Mouse (Mus musculus) spleen, adult 12 weeks (tissue): ENCODE data around the gene Snrpc.
"Not testable (repeated sequence)": the region's sequence is repeated elsewhere in the genome, so short reads cannot be mapped to it uniquely, and the experiment has no call there.

Experiments
- DNase-seq: peaks from one replicate; pipeline ENCODE4 v3.0.0; 2022; ENCODE audit warnings: low spot score

Snrpc gene

GRCm38 (mm10) chr17:27837850-27838249 is at the start of gene Snrpc:
Gene Snrpc, plus strand, starts transcription at chr17:27838150.
- not testable (repeated sequence) for DNase-seq

- DNase-seq: no peak
These were observed 49.3 kb upstream of the Snrpc start for GRCm38 (mm10) chr17:27788456-27789172.

- no peak for DNase-seq
These were observed 47.9 kb upstream of the Snrpc start for GRCm38 (mm10) chr17:27790015-27790414.

GRCm38 (mm10) chr17:27790976-27791375 is 47.0 kb upstream of the Snrpc start:
- DNase-seq: no peak

GRCm38 (mm10) chr17:27791556-27791955 is 46.4 kb upstream of the Snrpc start:
- no peak for DNase-seq

- no peak for DNase-seq
These were observed 45.4 kb upstream of the Snrpc start for GRCm38 (mm10) chr17:27792516-27792915.

- no peak for DNase-seq
These were observed 44.8 kb upstream of the Snrpc start for GRCm38 (mm10) chr17:27793144-27793543.

DNA sequence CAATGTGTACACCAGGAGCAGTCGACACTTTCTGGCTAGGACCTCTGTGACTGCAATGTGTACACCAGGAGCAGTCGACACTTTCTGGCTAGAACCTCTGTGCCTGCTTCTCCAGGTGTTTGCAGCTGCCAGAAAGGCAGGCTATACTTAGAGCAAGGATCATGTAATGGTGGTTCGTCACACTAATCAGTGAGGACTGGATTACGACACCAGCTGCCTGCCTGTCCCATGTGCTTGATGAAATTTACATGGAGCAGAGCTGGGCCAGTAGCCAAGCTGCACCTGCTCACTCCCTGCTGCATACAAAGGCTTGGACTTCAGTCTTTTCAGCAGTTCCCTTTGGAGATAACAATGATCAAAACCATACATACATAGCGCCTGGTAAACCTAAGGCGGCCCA is 41.2 kb upstream of the Snrpc start:
- DNase-seq: no peak

- DNase-seq: peak; percentile 12
These were observed 40.5 kb upstream of the Snrpc start for GRCm38 (mm10) chr17:27797341-27797872.

DNA sequence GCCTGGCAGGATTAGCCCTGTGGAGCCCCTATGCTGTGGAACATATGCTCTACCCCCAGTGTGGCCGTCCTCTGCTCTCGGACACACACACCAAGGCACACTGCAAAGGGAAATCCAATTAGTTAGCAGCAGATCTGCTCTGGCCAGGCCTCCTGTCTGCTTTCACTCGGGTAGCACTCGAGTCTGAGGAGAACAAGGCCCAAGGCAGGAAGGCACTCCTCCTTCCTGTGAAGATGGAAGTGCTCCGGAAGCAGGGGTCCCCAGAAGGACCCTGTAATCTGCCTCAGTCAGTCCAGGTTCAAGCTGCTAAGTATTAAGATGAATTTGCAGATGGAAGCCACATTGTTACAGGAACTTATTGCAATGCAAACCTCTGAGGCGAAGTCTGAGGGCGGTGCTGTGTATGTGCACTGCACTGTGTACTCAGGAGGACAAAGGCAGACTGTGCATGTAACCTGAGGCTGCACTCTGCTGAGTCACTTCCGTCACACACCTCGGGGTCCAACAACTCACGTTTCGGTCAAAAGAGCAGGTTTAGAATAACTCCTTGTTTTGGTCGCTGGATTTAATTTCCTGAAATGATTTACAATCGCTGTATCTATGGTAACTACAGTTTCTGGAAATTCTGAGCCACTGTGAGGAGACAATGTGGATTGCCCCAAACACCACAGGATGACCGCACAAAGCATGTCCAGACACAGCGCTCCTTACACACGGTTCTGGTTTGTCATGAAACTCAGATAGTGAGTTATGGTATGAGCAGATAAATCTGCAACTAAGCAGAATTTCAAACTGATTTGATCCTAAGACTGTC is 38.0 kb upstream of the Snrpc start:
- DNase-seq: no peak

DNA sequence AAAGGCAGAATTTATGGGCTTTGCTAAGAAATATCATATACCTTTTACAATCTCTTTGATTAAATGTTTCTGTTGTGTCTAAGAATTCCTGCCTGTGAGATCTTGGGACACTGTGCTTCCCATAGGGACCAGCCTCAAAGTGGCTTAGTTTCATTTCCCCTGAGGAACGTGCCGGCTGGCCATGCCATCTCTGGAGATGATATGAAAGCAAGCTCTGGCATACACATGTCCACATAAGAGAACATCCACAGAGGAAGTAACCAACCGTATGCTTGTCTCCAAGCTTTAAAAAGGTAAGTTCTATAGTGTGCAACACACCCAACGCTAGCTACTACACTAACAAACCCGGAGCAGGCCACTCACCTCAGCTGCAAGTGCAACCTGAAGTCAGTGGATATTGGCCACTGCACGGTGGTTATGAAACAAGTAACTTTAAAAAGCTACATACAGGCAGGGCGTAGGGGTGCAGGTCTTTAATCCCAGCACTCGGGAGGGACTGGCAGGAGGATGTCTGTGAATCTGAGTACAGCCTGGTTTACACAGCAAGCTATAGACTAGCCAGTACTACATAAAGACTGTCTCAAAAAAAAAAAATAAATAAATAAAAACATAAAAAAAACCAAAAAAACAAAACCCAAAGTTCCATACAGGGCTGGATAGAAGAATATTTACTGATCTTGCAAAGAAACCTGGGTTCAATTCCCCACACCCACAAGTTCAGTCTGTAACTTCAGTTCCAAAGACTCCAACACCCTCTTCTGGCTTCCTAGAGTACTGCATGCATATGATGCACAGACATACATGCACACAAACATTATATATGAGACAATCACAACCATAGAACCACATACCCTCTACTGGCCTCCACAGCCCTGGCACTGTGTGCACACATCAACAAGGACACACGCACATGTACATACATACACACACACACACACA is 37.0 kb upstream of the Snrpc start:
- DNase-seq: no peak

- DNase-seq: no peak
These were observed 34.2 kb upstream of the Snrpc start for GRCm38 (mm10) chr17:27803752-27804151.

- DNase-seq: no peak
These were observed 33.7 kb upstream of the Snrpc start for GRCm38 (mm10) chr17:27804156-27804690.

DNA sequence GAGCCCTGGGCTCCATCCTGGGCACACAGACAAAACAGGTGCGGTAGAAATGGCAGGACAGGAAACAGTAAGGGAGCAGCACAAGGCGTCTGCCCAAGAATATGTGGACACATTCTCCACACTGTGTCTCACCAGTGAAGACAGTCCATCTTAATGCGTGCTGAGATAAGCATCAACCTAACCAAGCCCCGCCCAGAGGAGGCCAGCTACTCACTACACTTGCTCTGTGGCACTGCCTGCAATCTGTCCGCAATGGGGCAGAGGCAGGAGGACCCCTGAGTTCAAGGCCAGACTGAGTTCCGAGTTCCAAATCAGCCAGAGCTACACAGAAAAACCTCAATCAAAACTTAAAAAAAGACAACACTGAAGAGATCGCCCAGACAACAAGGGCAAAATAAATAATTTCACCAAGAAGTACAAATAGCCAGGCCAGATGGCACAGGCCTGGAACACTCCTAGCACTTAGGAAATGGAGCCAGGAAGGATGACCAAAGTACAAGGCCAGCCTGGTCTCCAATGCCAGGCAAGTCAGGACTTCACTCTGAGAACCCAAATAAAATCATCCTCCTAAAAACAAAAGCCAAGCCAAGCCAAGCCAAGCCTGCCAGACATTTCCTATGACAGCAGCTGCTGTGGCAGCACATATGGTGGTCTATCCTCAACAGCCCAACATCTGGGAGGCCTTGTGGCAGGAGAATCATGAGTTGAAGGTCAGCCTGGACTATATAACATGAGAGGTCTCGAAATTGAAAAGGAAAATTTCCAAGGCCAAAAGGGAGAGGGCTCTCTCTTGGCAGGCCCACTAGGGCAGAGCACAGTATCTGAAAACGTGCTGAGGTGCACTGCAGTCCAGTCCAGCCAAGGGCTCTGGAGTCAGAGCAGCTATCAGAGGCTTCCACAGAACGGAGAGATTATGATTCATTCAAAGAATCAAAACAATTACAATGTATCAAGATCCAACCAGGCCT is 32.9 kb upstream of the Snrpc start:
- DNase-seq: no peak

GRCm38 (mm10) chr17:27807542-27808078 is 30.3 kb upstream of the Snrpc start:
- DNase-seq: no peak

- no peak for DNase-seq
These were observed 27.2 kb upstream of the Snrpc start for GRCm38 (mm10) chr17:27810569-27811331.

- DNase-seq: no peak
These were observed 26.0 kb upstream of the Snrpc start for GRCm38 (mm10) chr17:27811980-27812379.

DNA sequence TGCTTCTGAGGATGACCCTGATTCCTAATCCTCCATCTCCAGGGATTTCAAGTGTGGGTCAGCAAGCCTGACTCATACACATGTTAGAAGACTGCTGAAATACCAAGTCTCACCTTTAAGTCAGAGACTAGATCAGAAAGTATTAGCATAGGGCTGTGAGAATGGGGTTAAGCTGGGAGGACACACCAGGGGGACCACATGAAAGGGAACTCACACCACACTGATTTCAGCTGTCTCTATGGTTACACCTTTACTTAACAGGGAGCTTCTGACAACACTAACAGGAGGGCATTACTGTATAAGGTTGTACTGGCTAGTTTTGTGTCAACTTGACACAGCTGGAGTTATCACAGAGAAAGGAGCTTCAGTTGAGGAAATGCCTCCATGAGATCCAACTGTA is 23.3 kb upstream of the Snrpc start:
- DNase-seq: no peak

DNA sequence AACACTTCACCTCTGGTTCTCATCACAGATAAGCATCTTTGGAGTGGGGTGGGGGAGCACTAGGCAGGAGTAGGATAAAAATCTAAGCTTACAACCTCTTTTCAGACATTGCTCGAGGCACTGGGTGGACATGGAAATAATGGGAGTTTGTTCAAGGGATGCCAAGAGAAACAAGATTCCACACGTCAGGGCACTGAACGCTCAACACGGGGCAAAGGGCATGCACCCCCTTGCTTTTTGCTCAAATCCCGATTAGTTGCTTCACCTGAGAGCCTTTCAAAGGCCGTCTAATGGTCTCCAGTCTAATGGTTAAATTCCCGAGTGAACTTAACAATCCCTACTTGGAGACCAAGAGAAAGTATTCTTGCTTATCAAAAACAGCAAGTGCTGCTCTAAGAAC is 18.9 kb upstream of the Snrpc start:
- DNase-seq: no peak
